Mouse (Mus musculus) kidney, postnatal 4 days (tissue): Measurements from ENCODE around the gene Thada.
A peak's percentile ranks its signal among the peaks of the same experiment; 100 is the strongest.

Experiments used
- DNase-seq, 2 experiments: peaks; one replicate each; pipeline ENCODE4 v3.0.0; 2021; ENCODE audit warnings: mixed read lengths in 2 of 2

The Thada gene

GRCm38 (mm10) chr17:84474312-84474711 lies 8.3 kb upstream of the Thada start:
- DNase-seq, result peak; percentile 29 to 44

- no peak for DNase-seq
Observed at GRCm38 (mm10) chr17:84435012-84435411, 31.0 kb downstream of the Thada start.

- no peak for DNase-seq
Observed at GRCm38 (mm10) chr17:84434233-84434632, 31.8 kb downstream of the Thada start.

- no peak for DNase-seq
Observed at GRCm38 (mm10) chr17:84431991-84432390, 34.0 kb downstream of the Thada start.

GRCm38 (mm10) chr17:84424258-84424657 lies 41.7 kb downstream of the Thada start:
- no peak for DNase-seq

GRCm38 (mm10) chr17:84422916-84423315 lies 43.1 kb downstream of the Thada start:
- peak in 1 of 2 experiments; percentile 9 for DNase-seq

GRCm38 (mm10) chr17:84422001-84422785 lies 43.8 kb downstream of the Thada start:
- DNase-seq, result peak; percentile 39 to 54

- DNase-seq, result peak; percentile 42 to 55
Observed at GRCm38 (mm10) chr17:84421042-84421441, 45.0 kb downstream of the Thada start.

- DNase-seq, result no peak
Observed at GRCm38 (mm10) chr17:84420276-84420639, 45.7 kb downstream of the Thada start.

- no peak for DNase-seq
Observed at GRCm38 (mm10) chr17:84419326-84420275, 46.4 kb downstream of the Thada start.

- DNase-seq, result no peak
Observed at GRCm38 (mm10) chr17:84415936-84416335, 50.1 kb downstream of the Thada start.

- no peak for DNase-seq
Observed at GRCm38 (mm10) chr17:84408731-84409130, 57.3 kb downstream of the Thada start.

- no peak for DNase-seq
Observed at GRCm38 (mm10) chr17:84405616-84406015, 60.4 kb downstream of the Thada start.

- no peak for DNase-seq
Observed at GRCm38 (mm10) chr17:84401796-84402195, 64.2 kb downstream of the Thada start.

GRCm38 (mm10) chr17:84399431-84399830 lies 66.6 kb downstream of the Thada start:
- DNase-seq, result no peak

GRCm38 (mm10) chr17:84390026-84390425 lies 76.0 kb downstream of the Thada start:
- no peak for DNase-seq

GRCm38 (mm10) chr17:84386176-84386575 lies 79.8 kb downstream of the Thada start:
- no peak for DNase-seq

- no peak for DNase-seq
Observed at GRCm38 (mm10) chr17:84385696-84386095, 80.3 kb downstream of the Thada start.

GRCm38 (mm10) chr17:84384661-84385060 lies 81.3 kb downstream of the Thada start:
- DNase-seq, result no peak

- DNase-seq, result no peak
Observed at GRCm38 (mm10) chr17:84380340-84380739, 85.7 kb downstream of the Thada start.

- DNase-seq, result no peak
Observed at GRCm38 (mm10) chr17:84376882-84377281, 89.1 kb downstream of the Thada start.

- DNase-seq, result no peak
Observed at GRCm38 (mm10) chr17:84372411-84373045, 93.5 kb downstream of the Thada start.

GRCm38 (mm10) chr17:84370385-84370784 lies 95.6 kb downstream of the Thada start:
- DNase-seq, result no peak
